Mouse (Mus musculus) inflammation-experienced regulatory T-cells (primary cell): ENCODE measurements around the gene Kcnk6. TPM values are rescaled to one million over a fixed set of nuclear protein-coding genes. Genes with fewer than 3 reads are reported as not detected.

Experiments
- polyA plus RNA-seq, 2 experiments: library from polyadenylated mRNA; unstranded; fragments of 100-300 nt; shearing (Covaris generic); gene quantifications; one replicate each; pipeline ENCODE4 v1.2.1; 2017

The Kcnk6 gene
- polyA plus RNA-seq: 1 to 10 TPM; 1.8 to 5.3 TPM

DNA sequence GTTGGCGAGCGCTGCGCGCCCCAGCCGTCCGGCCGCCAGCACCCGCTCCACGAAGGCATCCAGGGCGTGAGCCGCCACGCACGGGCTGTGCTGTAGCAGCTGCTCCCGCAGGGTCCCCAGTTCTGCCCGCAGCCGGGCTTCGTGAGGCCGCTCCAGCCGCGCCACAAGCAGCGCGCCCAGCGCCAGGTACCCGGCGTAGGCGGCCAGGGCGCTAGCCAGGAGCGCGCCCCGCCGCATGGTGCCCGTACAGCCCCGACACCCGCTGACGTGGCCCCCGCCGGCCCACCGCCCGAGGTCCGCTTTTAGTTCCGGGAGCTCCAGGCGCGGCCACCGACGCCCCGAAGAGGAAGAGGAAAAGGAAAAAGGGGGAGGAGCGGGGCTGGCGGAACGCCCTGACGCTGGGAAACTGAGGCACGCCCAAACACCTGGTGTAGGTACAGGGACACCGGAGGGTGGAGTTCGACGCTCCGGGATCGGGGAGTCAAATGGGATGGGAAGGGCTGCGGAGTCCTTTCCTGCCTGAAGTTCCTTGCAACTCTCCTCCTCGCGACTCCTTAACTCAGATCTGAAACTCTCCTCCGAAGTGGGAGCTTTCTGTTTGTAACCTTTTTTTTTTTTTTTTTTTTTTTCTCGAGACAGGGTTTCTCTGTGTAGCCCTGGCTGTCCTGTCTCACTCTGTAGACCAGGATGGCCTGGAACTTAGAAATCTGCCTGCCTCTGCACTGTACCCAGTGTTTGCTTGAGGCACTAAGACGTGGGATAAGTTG lies at the start of gene Kcnk6:
Gene Kcnk6 (minus strand): TSS at position 269 of the 767 bp plus-strand sequence.

DNA sequence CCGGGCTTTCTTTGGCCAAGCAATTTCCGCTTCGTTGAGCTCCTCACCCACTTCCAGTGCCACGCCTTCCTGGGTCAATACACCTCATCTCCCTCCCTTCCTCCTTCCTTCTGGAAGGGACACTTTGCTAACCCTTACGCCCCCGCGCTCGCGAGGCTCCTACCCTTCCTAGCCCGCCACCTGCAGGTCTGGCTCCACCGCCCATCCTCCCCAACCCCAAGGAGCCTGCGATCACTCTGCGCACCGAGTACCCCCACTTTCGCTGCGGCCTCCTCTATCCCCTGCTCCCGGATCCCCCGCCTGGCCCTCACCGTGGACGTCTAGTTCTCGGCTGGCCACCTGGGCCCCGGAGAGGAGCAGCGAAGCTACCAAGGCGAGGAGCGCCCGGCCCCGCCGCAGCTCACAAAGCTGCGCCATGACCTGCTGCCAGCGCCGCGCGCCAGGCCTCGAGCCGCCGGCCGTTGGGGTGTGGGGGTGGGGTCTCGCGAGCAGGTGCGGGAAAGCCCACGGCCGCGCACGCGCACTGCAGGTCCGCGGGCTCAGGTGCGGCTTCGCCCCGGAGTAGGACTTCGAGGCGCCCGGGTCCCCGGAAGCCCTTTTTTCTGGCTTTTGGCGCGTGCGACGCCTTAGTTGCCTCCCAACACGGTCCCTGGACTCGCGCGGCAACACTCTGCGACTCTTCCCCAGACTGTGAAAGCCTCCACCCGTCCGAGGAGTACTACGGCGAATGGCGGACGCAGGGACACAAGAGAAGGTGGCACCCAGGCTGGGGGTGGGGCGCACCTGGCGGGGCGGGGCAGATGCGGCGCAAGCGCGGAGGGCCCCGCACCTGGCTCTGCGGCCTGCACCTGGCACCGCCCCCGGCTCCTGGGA lies 49.1 kb upstream of the Kcnk6 start, which contains the start of gene Spint2:
Gene Spint2 (minus strand): TSS at position 712 of the 873 bp plus-strand sequence.

DNA sequence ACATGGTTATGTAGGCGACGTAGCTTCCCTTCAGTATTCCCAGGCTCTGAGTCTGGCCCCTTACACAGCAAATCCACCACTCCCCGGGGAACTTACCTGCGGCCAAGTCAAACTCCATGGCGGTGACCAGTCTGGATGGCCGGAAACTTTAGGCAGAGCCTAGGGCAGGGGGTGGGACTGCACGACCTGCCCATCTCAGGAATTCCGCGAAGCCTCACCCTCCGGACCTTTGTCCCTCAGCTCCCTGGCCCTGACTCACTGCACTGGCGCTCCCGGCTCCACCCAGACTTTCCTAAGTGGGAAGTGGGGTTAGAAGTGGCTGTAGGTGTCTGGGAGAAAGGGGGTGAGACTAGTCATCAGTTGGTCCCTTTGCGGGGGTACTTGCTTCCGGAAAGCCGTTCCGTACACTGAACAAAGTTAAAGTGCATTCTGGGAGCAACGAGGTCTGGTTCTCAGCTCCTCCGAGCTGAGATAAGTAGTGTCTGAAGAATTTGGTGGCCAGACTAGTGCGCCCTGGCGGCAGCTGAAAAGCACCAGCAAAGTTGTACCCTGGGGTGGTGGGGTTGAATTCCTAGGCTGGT lies 16.0 kb upstream of the Kcnk6 start, which contains the start of gene 2200002D01Rik:
Gene 2200002D01Rik (minus strand): TSS at position 206 of the 581 bp plus-strand sequence.

DNA sequence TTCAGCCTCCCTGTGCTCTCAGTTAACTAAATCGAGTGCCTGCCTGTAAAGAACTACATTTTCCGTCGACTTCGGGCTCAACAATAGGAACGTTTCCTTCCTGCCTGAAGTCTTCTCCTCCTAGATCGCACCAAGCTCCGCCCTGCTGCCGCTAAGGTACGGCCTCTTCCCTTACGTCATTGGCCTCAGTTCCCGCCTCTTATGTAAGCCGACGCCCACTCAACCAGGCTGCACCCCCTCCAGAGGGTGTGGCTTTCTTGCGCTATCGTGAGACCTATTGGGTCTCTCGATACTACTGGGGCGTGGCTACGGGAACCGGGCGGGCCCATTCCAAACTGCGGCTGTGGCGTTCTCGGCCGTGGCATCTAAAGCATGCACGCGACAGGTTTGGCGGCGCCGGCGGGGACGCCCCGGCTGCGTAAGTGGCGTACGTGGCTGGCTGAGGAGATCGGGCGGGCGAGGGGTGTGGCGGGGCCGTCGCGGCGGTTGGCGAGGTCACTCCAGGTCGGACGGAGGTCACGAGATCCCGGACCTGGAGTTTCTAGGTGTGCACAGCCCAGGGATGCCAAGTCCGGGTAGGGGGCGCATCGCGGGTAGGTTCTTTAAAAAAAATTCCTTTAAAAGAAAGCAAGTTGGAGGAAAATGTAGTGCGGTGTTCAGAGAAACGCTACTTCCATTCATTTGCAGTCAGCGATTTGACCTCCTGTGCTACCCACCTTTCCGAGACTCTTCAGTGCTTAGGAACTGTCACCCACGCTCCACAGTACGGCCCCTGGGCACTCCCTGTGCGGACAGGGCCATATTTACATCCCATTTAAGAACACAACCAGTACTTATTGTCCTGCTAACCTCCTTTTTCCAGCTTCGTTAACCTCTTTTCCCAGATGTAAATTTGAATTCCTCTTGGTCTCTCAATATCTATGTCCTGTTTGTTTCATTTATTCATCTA lies 6.0 kb upstream of the Kcnk6 start, which contains the start of gene Yif1b:
Gene Yif1b (plus strand): TSS at position 311 of the 949 bp plus-strand sequence.

DNA sequence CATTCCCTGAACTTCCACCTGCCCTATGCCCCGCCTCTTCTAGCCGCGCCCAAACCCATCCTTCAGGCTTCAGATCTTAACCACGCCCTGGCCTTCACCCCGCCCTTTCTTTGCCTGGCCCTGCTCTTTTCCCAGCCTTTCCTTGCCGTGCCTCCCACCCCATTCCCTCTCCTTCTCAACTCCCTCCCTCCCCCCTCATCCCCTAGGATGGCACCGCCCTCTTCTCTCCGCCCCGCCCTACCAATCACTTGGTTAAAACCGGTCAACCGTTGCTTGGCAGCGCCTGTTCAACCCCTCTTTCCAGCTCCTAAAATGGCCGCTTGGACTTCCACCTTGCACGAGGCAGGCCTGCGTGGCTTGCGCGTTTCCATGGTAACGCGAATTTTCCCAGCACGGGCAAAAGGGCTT lies 18.6 kb downstream of the Kcnk6 start, which contains the start of gene Catsperg1:
Gene Catsperg1 (minus strand): TSS at position 361 of the 408 bp plus-strand sequence.

DNA sequence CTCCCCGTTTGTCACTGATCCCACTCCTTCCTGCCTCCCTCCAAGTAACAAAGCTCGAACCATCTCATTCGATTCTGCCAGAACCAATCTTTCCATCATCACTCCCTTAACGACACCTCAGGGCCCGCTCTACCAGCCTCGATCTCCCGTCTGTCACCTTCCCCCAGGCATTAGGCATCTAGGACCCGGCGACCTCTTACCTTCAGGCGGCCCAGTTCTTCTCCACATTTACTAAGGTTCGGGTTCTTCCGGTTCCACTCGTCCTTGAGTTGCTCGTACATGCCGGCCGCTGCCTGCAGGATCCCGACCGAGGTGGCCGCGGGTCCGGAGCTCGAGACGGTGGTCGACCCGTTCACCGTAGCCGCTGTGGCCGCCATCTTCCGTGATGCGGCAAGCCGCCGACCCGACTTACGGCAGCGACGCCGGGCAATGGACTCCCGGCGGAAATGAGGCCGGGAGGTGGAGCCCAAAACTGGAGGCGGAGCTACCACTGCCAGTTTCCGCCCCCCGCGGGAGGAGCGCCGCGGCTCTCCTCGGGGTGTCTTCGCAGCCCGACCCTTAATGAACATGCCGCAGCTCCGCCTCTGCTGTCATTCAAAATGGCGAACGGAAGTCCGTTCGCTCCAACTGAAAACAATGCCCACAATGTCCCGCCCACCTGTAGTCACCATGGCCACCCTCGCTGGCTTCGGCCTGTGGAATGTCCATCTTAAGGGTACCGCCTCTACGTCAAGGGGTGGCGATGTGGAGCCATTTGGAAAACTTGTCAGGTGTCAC lies 52.0 kb downstream of the Kcnk6 start, which contains the start of gene Psmd8:
Gene Psmd8 (minus strand): TSS at position 625 of the 777 bp plus-strand sequence.

Other genes with a start within 250 kb of the Kcnk6 start
- gene Ryr1, start 107.3 kb downstream of the Kcnk6 start, polyA plus RNA-seq: 1 to 10 TPM in 1 of 2 experiments, under 1 TPM in 1; 0.02 to 1.4 TPM
- 1 to 10 TPM in 1 of 2 experiments, under 1 TPM in 1; 0.94 to 1.0 TPM for gene Rasgrp4, start 97.7 kb downstream of the Kcnk6 start, polyA plus RNA-seq
- gene Fam98c, start 76.3 kb downstream of the Kcnk6 start, polyA plus RNA-seq: 10 to 100 TPM; 68.9 to 72.7 TPM
- gene Ggn, start 62.3 kb downstream of the Kcnk6 start, polyA plus RNA-seq: under 1 TPM; 0.07 to 0.36 TPM
- gene Spred3, start 62.1 kb downstream of the Kcnk6 start, polyA plus RNA-seq: under 1 TPM; 0.28 to 0.70 TPM
- gene Psmd8, start 51.8 kb downstream of the Kcnk6 start, polyA plus RNA-seq: 100 to 1,000 TPM; 205 to 212 TPM
- 1 to 10 TPM; 1.3 to 2.1 TPM for gene Catsperg1, start 18.5 kb downstream of the Kcnk6 start, polyA plus RNA-seq
- 10 to 100 TPM; 62.0 to 64.6 TPM for gene Yif1b, start 5.8 kb upstream of the Kcnk6 start, polyA plus RNA-seq
- gene 2200002D01Rik, start 16.0 kb upstream of the Kcnk6 start, polyA plus RNA-seq: 1 to 10 TPM; 2.5 to 5.8 TPM
- gene Spint2, start 49.4 kb upstream of the Kcnk6 start, polyA plus RNA-seq: 100 to 1,000 TPM; 215 to 221 TPM
- 1 to 10 TPM in 1 of 2 experiments, not detected in 1; 1.4 TPM for gene Ppp1r14a, start 56.8 kb upstream of the Kcnk6 start, polyA plus RNA-seq
- gene Dpf1, start 71.4 kb upstream of the Kcnk6 start, polyA plus RNA-seq: under 1 TPM in 1 of 2 experiments, not detected in 1; 0.06 TPM